Mouse (Mus musculus): ENCODE measurements around the gene Gucd1. TPM values are rescaled to one million over a fixed set of nuclear protein-coding genes. Genes with fewer than 3 reads are reported as not detected.
"Not testable (repeated sequence)": the region's sequence is repeated elsewhere in the genome, so short reads cannot be mapped to it uniquely, and the experiment has no call there.

The Gucd1 gene
- polyA plus RNA-seq, 2 experiments, result 34.0 to 39.2 TPM

- DNase-seq (ENCODE audit: low spot score), result no peak
- Histone ChIP-seq H3K4me1 (ENCODE audit: control insufficient read depth, insufficient read depth, low read length) (no peaks in the 10 kb centered on the region), H3K27me3 (ENCODE audit: control insufficient read depth, insufficient read depth, low read length) (no peaks in the 10 kb centered on the region), H3K36me3 (ENCODE audit: control insufficient read depth, insufficient read depth, low read length) (no peaks in the 10 kb centered on the region), H3K9ac (ENCODE audit: low read depth, low read length, severe bottlenecking) (no peak overlapping the region), H3K4me3 (replicated peaks; ENCODE audit: low read length) (no peak overlapping the region), H3K9me3 (ENCODE audit: control insufficient read depth, low read length) (no peaks in the 10 kb centered on the region), H3K4me2 (replicated peaks; ENCODE audit: low read depth, low read length, severe bottlenecking) (no peak overlapping the region), H3K27ac (replicated peaks; ENCODE audit: low read depth, low read length) (no peak overlapping the region)
- ATAC-seq (ENCODE audit: low FRiP score, low read depth), result no peak
- WGBS, result 84% methylated on average over 1 of the region's 1 CpGs
- no peak for TF ChIP-seq POLR2A (IDR thresholded peaks at IDR 0.05; ENCODE audit: borderline replicate concordance, extremely low read depth, insufficient read depth, insufficient read length)
These were observed 59.9 kb downstream of the Gucd1 start for GRCm38 (mm10) chr10:75457852-75458251.

DNA sequence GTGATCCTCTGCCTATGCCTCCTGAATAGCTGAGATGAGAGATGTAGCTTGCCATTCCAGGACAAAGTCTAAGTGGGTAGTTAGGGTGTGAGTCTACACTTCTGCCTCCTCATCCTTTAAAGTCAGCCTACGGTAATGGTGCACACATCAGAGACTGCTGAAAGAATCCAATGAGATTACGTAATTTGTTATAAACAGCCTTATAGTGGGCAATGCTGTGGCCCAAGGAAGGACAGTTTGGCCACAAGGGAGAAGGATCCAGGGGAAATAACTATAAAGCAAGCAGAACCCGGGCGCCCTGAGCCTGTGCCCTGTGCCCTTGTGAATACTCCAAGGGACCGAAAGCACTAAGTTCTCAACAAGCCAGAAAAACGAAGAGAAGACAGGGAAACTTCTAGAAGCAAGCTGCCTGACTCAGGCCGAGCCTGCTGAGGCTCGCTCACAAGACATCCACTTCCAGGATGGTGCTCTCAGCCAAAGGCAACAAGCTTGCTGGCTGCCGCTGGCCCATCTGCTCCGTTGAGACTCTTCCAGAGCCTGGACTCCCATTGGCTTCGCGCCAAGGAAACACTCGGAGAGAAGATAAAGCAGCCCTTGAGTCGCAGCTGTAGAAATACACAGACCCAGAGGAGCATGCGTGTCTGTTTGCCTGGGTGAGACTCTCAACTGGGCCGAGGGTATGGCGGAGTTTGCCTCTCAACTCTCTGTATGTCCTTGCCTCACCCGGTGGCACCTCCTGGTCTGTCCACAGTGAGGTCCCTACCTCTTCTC lies 61.5 kb downstream of the Gucd1 start:
- ATAC-seq (ENCODE audit: low FRiP score, low read depth), result not testable (repeated sequence)

DNA sequence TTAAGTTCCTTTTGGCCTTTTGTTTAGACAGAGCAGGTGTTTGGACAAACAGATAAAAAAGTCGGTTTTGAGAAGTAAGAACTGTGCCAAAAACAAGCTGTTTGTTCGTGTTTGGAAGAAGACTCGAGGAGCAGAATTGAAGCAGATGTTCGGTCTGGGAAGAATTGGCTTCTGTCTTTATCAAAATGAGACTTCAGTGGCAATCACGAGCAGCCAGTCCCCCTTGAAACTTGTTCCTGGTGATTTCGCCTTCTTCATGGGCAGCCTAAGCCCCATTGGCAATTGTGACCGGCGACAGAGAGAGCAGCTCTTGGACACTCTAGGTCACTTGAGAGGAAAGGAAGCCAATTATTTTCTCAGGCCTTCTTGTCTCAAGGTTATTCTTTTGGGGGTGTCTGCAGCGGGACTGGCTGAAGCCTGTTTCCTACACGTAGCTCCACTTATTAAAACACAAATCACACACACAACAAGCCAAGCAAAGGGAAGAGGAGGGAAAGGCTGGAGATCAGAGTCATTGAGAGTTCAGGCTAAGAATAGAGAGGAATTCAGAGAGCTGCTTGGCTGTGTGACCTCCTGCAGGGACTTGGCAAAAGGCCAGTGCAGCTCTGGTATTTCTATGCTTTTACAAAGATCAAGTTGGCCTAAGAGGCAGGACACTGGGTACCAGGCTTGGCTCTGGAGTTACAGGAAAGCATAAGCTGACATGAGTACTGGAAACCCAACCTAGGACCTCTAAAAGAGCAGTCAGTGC lies 66.6 kb downstream of the Gucd1 start:
- Histone ChIP-seq H3K9me3 (ENCODE audit: control insufficient read depth, low read length) (no peaks in the 10 kb centered on the region), H3K36me3 (ENCODE audit: control insufficient read depth, insufficient read depth, low read length) (no peaks in the 10 kb centered on the region), H3K9ac (ENCODE audit: low read depth, low read length, severe bottlenecking) (no peak overlapping the region), H3K27me3 (ENCODE audit: control insufficient read depth, insufficient read depth, low read length) (no peaks in the 10 kb centered on the region), H3K27ac (replicated peaks; ENCODE audit: low read depth, low read length) (peak overlapping the region; percentile 55), H3K4me1 (ENCODE audit: control insufficient read depth, insufficient read depth, low read length) (peaks cover 9% of the 10 kb centered on the region), H3K4me2 (replicated peaks; ENCODE audit: low read depth, low read length, severe bottlenecking) (no peak overlapping the region), H3K4me3 (replicated peaks; ENCODE audit: low read length) (no peak overlapping the region)
- peak; percentile 78 for DNase-seq (ENCODE audit: low spot score)
- ATAC-seq (ENCODE audit: low FRiP score, low read depth), result peak; percentile 64; the same call in 1 of the 2 replicates
- no peak for TF ChIP-seq POLR2A (IDR thresholded peaks at IDR 0.05; ENCODE audit: borderline replicate concordance, extremely low read depth, insufficient read depth, insufficient read length)
- 59% methylated on average over 10 of the region's 10 CpGs for WGBS

More for the DNA sequence above, 61.5 kb downstream of the Gucd1 start:
- not testable (repeated sequence) for H3K36me3 ChIP-seq (ENCODE audit: control insufficient read depth, insufficient read depth, low read length); H3K4me1 ChIP-seq (ENCODE audit: control insufficient read depth, insufficient read depth, low read length); DNase-seq (ENCODE audit: low spot score); H3K9me3 ChIP-seq (ENCODE audit: control insufficient read depth, low read length); H3K27ac ChIP-seq (replicated peaks; ENCODE audit: low read depth, low read length); H3K4me2 ChIP-seq (replicated peaks; ENCODE audit: low read depth, low read length, severe bottlenecking); H3K9ac ChIP-seq (ENCODE audit: low read depth, low read length, severe bottlenecking); H3K4me3 ChIP-seq (replicated peaks; ENCODE audit: low read length); H3K27me3 ChIP-seq (ENCODE audit: control insufficient read depth, insufficient read depth, low read length)
- WGBS, result 75% methylated on average over 11 of the region's 18 CpGs

DNA sequence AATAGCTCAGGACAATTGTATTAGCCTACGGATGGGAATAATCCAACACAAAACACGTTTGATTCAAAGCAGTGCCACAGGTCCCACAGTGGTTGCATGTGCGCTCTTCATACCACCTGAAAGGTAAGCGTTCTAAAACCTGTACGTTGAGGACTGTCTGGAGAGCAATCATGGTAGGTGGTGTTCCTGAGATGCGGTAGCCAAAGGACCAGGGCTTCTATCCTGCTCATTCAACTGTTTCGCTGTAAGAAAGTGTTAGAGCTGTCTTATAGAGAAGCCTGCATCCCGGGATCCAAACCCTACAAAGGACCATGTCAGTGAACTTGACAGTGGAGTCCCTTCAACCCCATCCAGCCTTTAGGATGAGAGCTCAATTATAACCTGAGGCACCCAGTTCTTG lies 67.4 kb downstream of the Gucd1 start:
- H3K27me3 ChIP-seq (ENCODE audit: control insufficient read depth, insufficient read depth, low read length), result no peaks in the 10 kb centered on the region
- DNase-seq (ENCODE audit: low spot score) (no peak), ATAC-seq (ENCODE audit: low FRiP score, low read depth) (no peak)
- no peak overlapping the region for H3K27ac ChIP-seq (replicated peaks; ENCODE audit: low read depth, low read length)
- H3K4me1 ChIP-seq (ENCODE audit: control insufficient read depth, insufficient read depth, low read length), result peaks cover 9% of the 10 kb centered on the region
- H3K9me3 ChIP-seq (ENCODE audit: control insufficient read depth, low read length), result no peaks in the 10 kb centered on the region
- TF ChIP-seq POLR2A (IDR thresholded peaks at IDR 0.05; ENCODE audit: borderline replicate concordance, extremely low read depth, insufficient read depth, insufficient read length), result no peak
- H3K9ac ChIP-seq (ENCODE audit: low read depth, low read length, severe bottlenecking), result no peak overlapping the region
- H3K36me3 ChIP-seq (ENCODE audit: control insufficient read depth, insufficient read depth, low read length), result no peaks in the 10 kb centered on the region
- no peak overlapping the region for H3K4me2 ChIP-seq (replicated peaks; ENCODE audit: low read depth, low read length, severe bottlenecking)
- no peak overlapping the region for H3K4me3 ChIP-seq (replicated peaks; ENCODE audit: low read length)
- WGBS, result 76% methylated on average over 8 of the region's 8 CpGs

- Histone ChIP-seq H3K9ac (ENCODE audit: low read depth, low read length, severe bottlenecking) (no peak overlapping the region), H3K4me2 (replicated peaks; ENCODE audit: low read depth, low read length, severe bottlenecking) (no peak overlapping the region), H3K9me3 (ENCODE audit: control insufficient read depth, low read length) (no peaks in the 10 kb centered on the region), H3K4me1 (ENCODE audit: control insufficient read depth, insufficient read depth, low read length) (peaks cover 11% of the 10 kb centered on the region), H3K27ac (replicated peaks; ENCODE audit: low read depth, low read length) (no peak overlapping the region), H3K4me3 (replicated peaks; ENCODE audit: low read length) (no peak overlapping the region), H3K27me3 (ENCODE audit: control insufficient read depth, insufficient read depth, low read length) (no peaks in the 10 kb centered on the region), H3K36me3 (ENCODE audit: control insufficient read depth, insufficient read depth, low read length) (no peaks in the 10 kb centered on the region)
- DNase-seq (ENCODE audit: low spot score) (peak; percentile 46), ATAC-seq (ENCODE audit: low FRiP score, low read depth) (no peak)
- WGBS, result 71% methylated on average over 6 of the region's 6 CpGs
- no peak for TF ChIP-seq POLR2A (IDR thresholded peaks at IDR 0.05; ENCODE audit: borderline replicate concordance, extremely low read depth, insufficient read depth, insufficient read length)
These were observed 68.9 kb downstream of the Gucd1 start for GRCm38 (mm10) chr10:75448806-75449420.

All from limb, embryonic 14.5 days (tissue).